Mouse (Mus musculus) midbrain, embryonic 13.5 days (tissue): ENCODE results near the gene Sntg2. TPM values are rescaled to one million over a fixed set of nuclear protein-coding genes. Genes with fewer than 3 reads are reported as not detected.

ENCODE experiments used
- ATAC-seq: fragments of 200-750 bp; cut with Nextera tagmentation; 2 replicates; pipeline ENCODE4 v1.8.0; 2017; ENCODE audit warnings: mild to moderate bottlenecking, moderate TSS enrichment, moderate library complexity
- H3K27ac ChIP-seq: fragments of 300-500 bp; sonication (generic); 2 replicates; pipeline ENCODE4 v1.5.1; 2015; ENCODE audit warnings: inconsistent platforms, mild to moderate bottlenecking, moderate library complexity
- H3K27me3 ChIP-seq: fragments of 300-500 bp; sonication (generic); 2 replicates; pipeline ENCODE4 v1.6.1; 2015; ENCODE audit warnings: mild to moderate bottlenecking, inconsistent platforms
- H3K36me3 ChIP-seq: fragments of 300-500 bp; sonication (generic); 2 replicates; pipeline ENCODE4 v1.6.1; 2015; ENCODE audit warnings: mild to moderate bottlenecking, inconsistent platforms
- H3K4me1 ChIP-seq: fragments of 300-500 bp; sonication (generic); replicated peaks from 2 replicates; pipeline ENCODE4 v1.6.1; 2015; ENCODE audit warnings: inconsistent platforms
- H3K4me2 ChIP-seq: fragments of 300-500 bp; sonication (generic); replicated peaks from 2 replicates; pipeline ENCODE4 v1.6.1; 2015; ENCODE audit warnings: moderate library complexity, mild to moderate bottlenecking, inconsistent platforms
- H3K4me3 ChIP-seq: fragments of 300-500 bp; sonication (generic); replicated peaks from 2 replicates; pipeline ENCODE4 v1.5.1; 2015; ENCODE audit warnings: mild to moderate bottlenecking, inconsistent platforms
- H3K9ac ChIP-seq: fragments of 300-500 bp; sonication (generic); replicated peaks from 2 replicates; pipeline ENCODE4 v1.6.1; 2015; ENCODE audit warnings: mild to moderate bottlenecking, inconsistent platforms
- H3K9me3 ChIP-seq: fragments of 300-500 bp; sonication (generic); 2 replicates; pipeline ENCODE4 v1.6.1; 2016; ENCODE audit warnings: mild to moderate bottlenecking, inconsistent platforms
- WGBS: fragments of 180-500 bp; shearing (Covaris S2); methylation state at CpG from one replicate; pipeline ENCODE4 v1.1.7; 2015; 5-methylcytosine and 5-hydroxymethylcytosine counted together
- polyA plus RNA-seq: library from polyadenylated mRNA; unstranded; fragments of >200 nt; fragmentation: Nextera tagmentation; extraction: Ambion mirVana; gene quantifications from 2 replicates; pipeline ENCODE4 v1.2.1, GENCODE M21; 2015

Gene Sntg2
- polyA plus RNA-seq, 1 experiment from 2014 or later, result 3.6 TPM

DNA sequence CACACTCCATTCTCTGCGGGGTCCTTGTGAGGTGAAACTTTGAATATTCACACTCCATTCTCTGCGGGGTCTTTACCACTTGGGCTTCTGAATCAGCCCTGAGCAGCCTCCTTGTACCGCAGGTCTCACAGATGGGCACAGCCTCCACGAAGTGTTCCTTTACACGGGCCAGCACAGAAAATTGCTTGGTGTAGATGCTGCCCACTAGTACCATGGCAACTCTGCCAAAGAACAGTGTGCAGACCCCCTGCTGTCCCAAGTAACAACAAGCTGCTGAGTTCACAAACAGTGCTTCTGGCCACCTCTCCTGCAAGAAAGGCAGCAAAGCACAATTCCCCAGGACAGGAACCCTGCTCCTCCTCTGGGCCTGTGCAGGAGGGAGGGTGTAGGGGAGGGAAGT is 109.0 kb downstream of the Sntg2 start:
- H3K4me3 ChIP-seq, result no peak overlapping the region
- H3K27me3 ChIP-seq, result no peaks in the 10 kb centered on the region
- no peak overlapping the region for H3K27ac ChIP-seq
- no peak overlapping the region for H3K4me2 ChIP-seq
- H3K9me3 ChIP-seq, result no peaks in the 10 kb centered on the region
- WGBS, result 56% methylated on average over 5 of the region's 5 CpGs
- ATAC-seq, result no peak
- H3K9ac ChIP-seq, result no peak overlapping the region
- H3K4me1 ChIP-seq, result peaks cover 8% of the 10 kb centered on the region; the same call in 1 of the 2 replicates
- H3K36me3 ChIP-seq, result no peaks in the 10 kb centered on the region

GRCm38 (mm10) chr12:30261187-30261586 is 112.0 kb downstream of the Sntg2 start:
- H3K9ac ChIP-seq, result no peak overlapping the region
- no peaks in the 10 kb centered on the region for H3K9me3 ChIP-seq
- no peak overlapping the region for H3K4me3 ChIP-seq
- H3K4me2 ChIP-seq, result no peak overlapping the region
- no peak for ATAC-seq
- H3K27ac ChIP-seq, result no peak overlapping the region
- WGBS, result 57% methylated on average over 2 of the region's 2 CpGs
- H3K4me1 ChIP-seq, result peaks cover 8% of the 10 kb centered on the region; the same call in 1 of the 2 replicates
- no peaks in the 10 kb centered on the region for H3K27me3 ChIP-seq
- no peaks in the 10 kb centered on the region for H3K36me3 ChIP-seq

DNA sequence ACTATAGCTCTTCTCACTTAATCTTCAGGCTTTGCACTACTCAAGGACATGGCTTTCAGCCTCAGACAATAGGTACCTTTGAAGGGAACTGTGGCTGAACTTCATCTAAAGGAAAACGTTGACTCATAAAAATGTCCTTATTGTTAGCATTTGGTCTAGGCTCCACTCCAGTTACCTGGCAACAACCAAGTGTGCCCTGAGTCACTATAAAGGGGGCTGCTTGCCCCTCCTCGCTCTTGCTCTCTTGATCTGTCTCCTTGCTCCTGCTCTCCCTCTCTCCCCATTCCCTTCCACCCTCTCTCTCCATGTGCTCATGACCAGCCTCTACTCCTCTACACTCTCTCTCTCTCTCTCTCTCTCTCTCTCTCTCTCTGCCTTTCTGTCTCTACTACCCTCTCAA is 114.5 kb downstream of the Sntg2 start:
- Histone ChIP-seq H3K4me2 (no peak overlapping the region), H3K27ac (no peak overlapping the region), H3K4me1 (peaks cover 3% of the 10 kb centered on the region; the same call in 1 of the 2 replicates), H3K4me3 (no peak overlapping the region), H3K36me3 (no peaks in the 10 kb centered on the region), H3K9me3 (no peaks in the 10 kb centered on the region), H3K27me3 (no peaks in the 10 kb centered on the region), H3K9ac (no peak overlapping the region)
- WGBS, result 45% methylated on average over 2 of the region's 2 CpGs
- ATAC-seq, result no peak

DNA sequence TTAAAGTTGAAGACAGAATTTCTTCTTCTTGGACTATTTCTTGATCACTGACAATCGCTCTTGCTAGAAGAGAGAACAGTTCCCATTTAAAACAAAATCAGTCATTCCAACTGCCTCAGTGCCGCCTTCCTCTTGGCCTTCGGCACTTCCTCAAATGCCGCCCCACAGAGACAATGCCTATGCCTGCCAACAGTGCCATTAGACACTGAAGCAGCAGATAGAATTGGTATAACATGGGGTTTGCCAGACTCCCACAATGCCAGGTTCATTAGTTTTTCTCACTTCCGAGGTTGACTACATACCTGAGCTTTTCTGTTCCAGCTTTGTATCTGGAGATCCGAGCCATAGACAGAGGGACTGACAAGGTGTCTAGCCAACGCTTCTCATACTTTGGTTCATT is 115.5 kb downstream of the Sntg2 start:
- peaks cover 3% of the 10 kb centered on the region; the same call in 1 of the 2 replicates for H3K4me1 ChIP-seq
- no peak overlapping the region for H3K4me3 ChIP-seq
- H3K9me3 ChIP-seq, result no peaks in the 10 kb centered on the region
- 93% methylated on average over 7 of the region's 7 CpGs for WGBS
- H3K9ac ChIP-seq, result no peak overlapping the region
- H3K27me3 ChIP-seq, result no peaks in the 10 kb centered on the region
- H3K36me3 ChIP-seq, result no peaks in the 10 kb centered on the region
- ATAC-seq, result no peak
- H3K4me2 ChIP-seq, result no peak overlapping the region
- H3K27ac ChIP-seq, result no peak overlapping the region

- H3K9ac ChIP-seq, result no peak overlapping the region
- H3K27me3 ChIP-seq, result no peaks in the 10 kb centered on the region
- ATAC-seq, result no peak
- WGBS, result 65% methylated on average over 3 of the region's 3 CpGs
- H3K36me3 ChIP-seq, result no peaks in the 10 kb centered on the region
- no peaks in the 10 kb centered on the region; the same call in 1 of the 2 replicates for H3K4me1 ChIP-seq
- H3K9me3 ChIP-seq, result no peaks in the 10 kb centered on the region
- no peak overlapping the region for H3K27ac ChIP-seq
- no peak overlapping the region for H3K4me2 ChIP-seq
- H3K4me3 ChIP-seq, result no peak overlapping the region
These were observed 117.0 kb downstream of the Sntg2 start for GRCm38 (mm10) chr12:30256207-30256606.

DNA sequence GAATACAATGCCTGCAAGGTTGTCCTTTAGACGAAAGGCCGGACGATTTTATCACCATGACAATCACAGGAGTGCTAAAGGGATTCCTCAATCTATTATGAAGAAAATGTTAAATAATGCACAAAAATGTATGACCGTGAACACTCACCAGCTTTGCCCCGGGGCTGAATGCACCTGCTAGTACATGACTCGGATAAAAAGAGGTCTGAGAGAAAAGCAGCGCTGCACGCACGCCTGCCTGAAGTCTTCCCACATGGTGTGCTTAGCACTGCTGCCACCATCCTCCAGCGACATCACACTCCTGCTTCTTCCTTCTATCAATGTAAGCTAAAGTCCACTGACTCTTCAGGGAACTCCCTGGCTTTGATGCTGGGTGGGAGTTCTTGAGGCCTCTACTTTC is 118.6 kb downstream of the Sntg2 start:
- Histone ChIP-seq H3K4me1 (no peaks in the 10 kb centered on the region), H3K9ac (no peak overlapping the region), H3K4me2 (no peak overlapping the region), H3K27ac (no peak overlapping the region), H3K9me3 (no peaks in the 10 kb centered on the region), H3K27me3 (no peaks in the 10 kb centered on the region), H3K4me3 (no peak overlapping the region), H3K36me3 (no peaks in the 10 kb centered on the region)
- 63% methylated on average over 10 of the region's 10 CpGs for WGBS
- ATAC-seq, result 0 out of 2 replicates have a peak, but pooled peaks have one; percentile 30

GRCm38 (mm10) chr12:30252381-30252780 is 120.8 kb downstream of the Sntg2 start:
- no peak overlapping the region for H3K9ac ChIP-seq
- WGBS, result 93% methylated on average over 4 of the region's 4 CpGs

GRCm38 (mm10) chr12:30251283-30251829 is 121.8 kb downstream of the Sntg2 start:
- no peak overlapping the region for H3K27ac ChIP-seq
- H3K9ac ChIP-seq, result no peak overlapping the region
- H3K4me2 ChIP-seq, result no peak overlapping the region
- no peak for ATAC-seq
- H3K4me3 ChIP-seq, result no peak overlapping the region
- no peaks in the 10 kb centered on the region for H3K27me3 ChIP-seq
- no peaks in the 10 kb centered on the region for H3K9me3 ChIP-seq
- 0 out of 2 replicates have a peak, but pooled peaks cover 4% of the 10 kb centered on the region for H3K4me1 ChIP-seq
- H3K36me3 ChIP-seq, result no peaks in the 10 kb centered on the region
- WGBS, result 91% methylated on average over 8 of the region's 8 CpGs

More at GRCm38 (mm10) chr12:30252381-30252780, 120.8 kb downstream of the Sntg2 start:
- Histone ChIP-seq H3K27ac (no peak overlapping the region), H3K36me3 (no peaks in the 10 kb centered on the region), H3K4me2 (no peak overlapping the region), H3K9me3 (no peaks in the 10 kb centered on the region), H3K27me3 (no peaks in the 10 kb centered on the region), H3K4me1 (0 out of 2 replicates have a peak, but pooled peaks cover 4% of the 10 kb centered on the region), H3K4me3 (no peak overlapping the region)
- ATAC-seq, result no peak

- Histone ChIP-seq H3K4me2 (no peak overlapping the region), H3K27ac (no peak overlapping the region), H3K9ac (no peak overlapping the region), H3K4me3 (no peak overlapping the region), H3K27me3 (no peaks in the 10 kb centered on the region), H3K36me3 (no peaks in the 10 kb centered on the region), H3K9me3 (no peaks in the 10 kb centered on the region), H3K4me1 (0 out of 2 replicates have a peak, but pooled peaks cover 4% of the 10 kb centered on the region)
- 91% methylated on average over 3 of the region's 3 CpGs for WGBS
- ATAC-seq, result no peak
These were observed 124.1 kb downstream of the Sntg2 start for GRCm38 (mm10) chr12:30249068-30249467.

- H3K27ac ChIP-seq, result no peak overlapping the region
- no peak overlapping the region for H3K9ac ChIP-seq
- H3K27me3 ChIP-seq, result no peaks in the 10 kb centered on the region
- WGBS, result 80% methylated on average over 5 of the region's 5 CpGs
- no peaks in the 10 kb centered on the region for H3K9me3 ChIP-seq
- no peaks in the 10 kb centered on the region for H3K36me3 ChIP-seq
- no peak overlapping the region for H3K4me2 ChIP-seq
- 0 out of 2 replicates have a peak, but pooled peaks cover 4% of the 10 kb centered on the region for H3K4me1 ChIP-seq
- no peak for ATAC-seq
- no peak overlapping the region for H3K4me3 ChIP-seq
These were observed 126.8 kb downstream of the Sntg2 start for GRCm38 (mm10) chr12:30246286-30246945.

DNA sequence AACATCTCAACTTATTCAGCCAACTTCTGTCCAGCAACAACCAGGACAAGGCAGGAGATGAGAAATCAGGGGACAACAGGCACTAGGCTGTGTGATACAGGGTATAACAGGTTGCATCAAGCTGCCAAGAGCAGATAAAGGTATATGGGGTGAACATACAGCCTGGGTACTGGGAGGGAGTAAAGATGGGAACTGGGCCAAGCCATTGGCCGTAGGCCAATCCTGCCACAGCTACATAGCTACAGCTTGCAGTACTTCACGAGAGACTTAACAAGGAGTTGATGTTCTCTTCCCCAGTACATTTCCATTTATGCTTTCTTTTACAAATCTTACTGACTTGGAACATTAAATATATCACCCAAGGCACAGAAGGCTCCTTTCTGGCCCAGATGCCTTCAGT is 129.0 kb downstream of the Sntg2 start:
- H3K27me3 ChIP-seq, result no peaks in the 10 kb centered on the region
- WGBS, result 70% methylated on average over 2 of the region's 2 CpGs

GRCm38 (mm10) chr12:30240891-30241290 is 132.3 kb downstream of the Sntg2 start:
- Histone ChIP-seq H3K9me3 (no peaks in the 10 kb centered on the region), H3K9ac (no peak overlapping the region), H3K4me2 (no peak overlapping the region), H3K27ac (no peak overlapping the region), H3K4me1 (no peaks in the 10 kb centered on the region), H3K36me3 (no peaks in the 10 kb centered on the region), H3K4me3 (no peak overlapping the region), H3K27me3 (0 out of 2 replicates have a peak, but pooled peaks cover 3% of the 10 kb centered on the region)
- no peak for ATAC-seq
- 94% methylated on average over 3 of the region's 3 CpGs for WGBS

More for the DNA sequence above, 129.0 kb downstream of the Sntg2 start:
- Histone ChIP-seq H3K4me2 (no peak overlapping the region), H3K9me3 (no peaks in the 10 kb centered on the region), H3K4me3 (no peak overlapping the region), H3K27ac (no peak overlapping the region), H3K9ac (no peak overlapping the region), H3K36me3 (no peaks in the 10 kb centered on the region), H3K4me1 (0 out of 2 replicates have a peak, but pooled peaks cover 3% of the 10 kb centered on the region)
- no peak for ATAC-seq
